Mouse (Mus musculus): ENCODE measurements around the gene Acbd3. TPM values are rescaled to one million over a fixed set of nuclear protein-coding genes. Genes with fewer than 3 reads are reported as not detected.

Gene Acbd3
- polyA plus RNA-seq, 1 experiment from 2014 or later = 18.5 TPM

DNA sequence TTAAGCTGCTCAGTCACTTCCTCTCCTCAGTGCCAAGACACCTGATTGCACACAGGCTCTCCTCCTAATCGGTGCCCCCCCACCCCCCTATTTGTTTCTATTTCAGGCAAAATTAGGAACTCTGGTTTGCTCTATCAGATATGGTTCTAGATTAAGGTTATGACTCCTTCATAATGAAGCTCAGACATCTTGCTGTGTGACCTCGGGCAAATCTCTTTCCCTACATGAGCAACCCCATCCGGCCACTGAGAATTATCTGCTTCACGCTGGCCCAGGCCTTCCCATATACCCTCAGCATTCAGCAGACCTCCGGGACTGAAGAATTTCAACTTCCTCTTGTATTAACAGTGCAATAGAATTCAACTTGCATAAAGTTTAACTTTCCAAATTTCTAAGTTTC is 73.4 kb downstream of the Acbd3 start:
- peaks cover 3% of the 10 kb centered on the region for H3K4me1 ChIP-seq
- peaks cover 50% of the 10 kb centered on the region for H3K36me3 ChIP-seq (replicated peaks)
- no peak overlapping the region for H3K27ac ChIP-seq (replicated peaks)
- H3K9me3 ChIP-seq = no peaks in the 10 kb centered on the region
- H3K27me3 ChIP-seq (replicated peaks; ENCODE audit: low read depth, poor library complexity, severe bottlenecking) = peaks cover 7% of the 10 kb centered on the region; the same call in 1 of the 2 replicates
- DNase-seq (ENCODE audit: low spot score) = no peak
- 88% methylated on average over 5 of the region's 5 CpGs for WGBS
- H3K4me3 ChIP-seq = no peak overlapping the region

DNA sequence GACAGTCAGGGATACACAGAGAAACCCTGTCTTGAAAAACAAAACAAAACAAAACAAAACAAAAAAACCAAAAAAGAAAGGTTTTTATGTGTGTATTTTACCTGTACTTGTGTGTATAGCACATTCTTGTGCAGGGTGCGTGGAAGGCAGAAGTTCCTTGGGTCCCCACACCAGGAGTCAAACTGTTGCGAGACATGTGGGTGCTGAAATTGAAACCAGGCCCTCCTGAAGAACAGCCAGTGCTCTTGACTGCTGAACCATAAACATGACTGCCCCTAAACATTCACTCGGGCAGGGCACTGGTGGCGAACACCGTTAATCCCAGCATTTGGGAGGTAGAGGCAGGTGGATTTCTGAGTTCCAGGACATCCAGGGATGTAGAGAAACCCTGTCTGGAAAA is 74.2 kb downstream of the Acbd3 start:
- WGBS = 86% methylated on average over 5 of the region's 5 CpGs
- no peak for DNase-seq (ENCODE audit: low spot score)
- H3K9me3 ChIP-seq = no peaks in the 10 kb centered on the region
- no peak overlapping the region for H3K27ac ChIP-seq (replicated peaks)
- H3K36me3 ChIP-seq (replicated peaks) = peaks cover 58% of the 10 kb centered on the region
- H3K27me3 ChIP-seq (replicated peaks; ENCODE audit: low read depth, poor library complexity, severe bottlenecking) = 0 out of 2 replicates have a peak, but pooled peaks cover 4% of the 10 kb centered on the region
- H3K4me1 ChIP-seq = no peaks in the 10 kb centered on the region
- no peak overlapping the region for H3K4me3 ChIP-seq

DNA sequence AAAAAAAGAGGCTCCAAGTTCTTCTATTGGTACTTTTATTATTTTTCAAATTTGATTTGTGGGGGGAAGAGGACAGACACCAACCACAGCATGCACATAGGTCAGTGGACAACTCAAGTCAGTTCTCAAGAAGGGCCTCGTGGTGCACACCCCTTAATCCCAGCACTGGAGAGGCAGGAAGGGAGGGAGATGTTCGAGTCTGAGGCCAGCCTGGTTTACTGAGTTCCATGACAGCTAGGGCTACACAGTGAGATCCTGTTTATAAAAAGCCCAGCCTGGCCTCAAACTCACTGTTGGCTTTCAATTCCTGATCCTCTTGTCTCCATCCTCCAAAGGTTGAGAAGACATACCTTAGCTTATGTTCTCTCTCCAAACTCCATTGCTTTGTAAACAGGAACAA is 75.0 kb downstream of the Acbd3 start:
- H3K27me3 ChIP-seq (replicated peaks; ENCODE audit: low read depth, poor library complexity, severe bottlenecking) = no peaks in the 10 kb centered on the region
- H3K36me3 ChIP-seq (replicated peaks) = peaks cover 66% of the 10 kb centered on the region
- H3K27ac ChIP-seq (replicated peaks) = no peak overlapping the region
- no peak for DNase-seq (ENCODE audit: low spot score)
- no peak overlapping the region for H3K4me3 ChIP-seq
- no peaks in the 10 kb centered on the region for H3K4me1 ChIP-seq
- WGBS = 59% methylated on average over 2 of the region's 2 CpGs
- H3K9me3 ChIP-seq = no peaks in the 10 kb centered on the region

DNA sequence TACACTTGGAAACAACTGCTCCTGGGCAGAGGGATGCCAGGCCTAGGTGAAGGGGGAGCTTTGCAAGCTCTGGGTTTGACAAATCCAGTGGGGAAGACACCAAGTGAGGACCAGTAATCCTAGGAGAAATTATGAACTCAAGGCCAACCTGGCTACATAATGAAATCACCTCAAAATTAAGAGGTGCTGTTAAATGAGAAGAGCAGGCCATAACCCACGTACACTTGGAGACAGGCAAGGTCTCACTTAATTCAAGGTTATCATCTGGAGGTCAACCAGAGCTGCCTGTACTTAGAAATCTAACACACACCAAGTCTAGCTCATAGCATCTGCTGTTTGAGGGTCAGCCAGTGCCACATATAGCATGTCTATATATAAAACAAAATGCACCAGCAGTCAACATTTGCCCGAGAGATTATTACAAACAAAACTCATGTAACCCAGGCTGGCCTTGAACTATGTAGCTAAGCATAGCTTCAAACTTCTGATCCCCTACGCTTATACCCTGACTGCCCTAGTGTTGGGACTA is 75.7 kb downstream of the Acbd3 start:
- no peak for DNase-seq (ENCODE audit: low spot score)
- Histone ChIP-seq H3K9me3 (no peaks in the 10 kb centered on the region), H3K27ac (replicated peaks) (no peak overlapping the region), H3K27me3 (replicated peaks; ENCODE audit: low read depth, poor library complexity, severe bottlenecking) (no peaks in the 10 kb centered on the region), H3K36me3 (replicated peaks) (peaks cover 73% of the 10 kb centered on the region), H3K4me3 (no peak overlapping the region), H3K4me1 (no peaks in the 10 kb centered on the region)
- WGBS = 83% methylated on average over 3 of the region's 3 CpGs

Other genes with a start within 250 kb of the Acbd3 start
- 1.1 and 3.5 TPM in 2 replicates for gene Stum, start 242.5 kb upstream of the Acbd3 start, polyA plus RNA-seq (2016; fragmentation: Nextera tagmentation; extraction: Ambion mirVana)
- 285 and 291 TPM in 2 replicates for gene Parp1, start 157.1 kb upstream of the Acbd3 start, polyA plus RNA-seq (2016; fragmentation: Nextera tagmentation; extraction: Ambion mirVana)
- 23.5 and 25.4 TPM in 2 replicates for gene Lin9, start 84.9 kb upstream of the Acbd3 start, polyA plus RNA-seq (2016; fragmentation: Nextera tagmentation; extraction: Ambion mirVana)
- gene Mixl1, start 29.0 kb upstream of the Acbd3 start, polyA plus RNA-seq (2016; fragmentation: Nextera tagmentation; extraction: Ambion mirVana) = 0.33 and 0.77 TPM in 2 replicates
- 2,636 and 2,772 TPM in 2 replicates for gene H3f3a, start 87.9 kb downstream of the Acbd3 start, polyA plus RNA-seq (2016; fragmentation: Nextera tagmentation; extraction: Ambion mirVana)
- gene Sde2, start 125.1 kb downstream of the Acbd3 start, polyA plus RNA-seq (2016; fragmentation: Nextera tagmentation; extraction: Ambion mirVana) = 45.4 and 46.8 TPM in 2 replicates
- gene Lefty2, start 167.1 kb downstream of the Acbd3 start, polyA plus RNA-seq (2016; fragmentation: Nextera tagmentation; extraction: Ambion mirVana) = not detected in 2 replicates
- gene Pycr2, start 178.2 kb downstream of the Acbd3 start, polyA plus RNA-seq (2016; fragmentation: Nextera tagmentation; extraction: Ambion mirVana) = 141 and 149 TPM in 2 replicates
- gene Lefty1, start 209.0 kb downstream of the Acbd3 start, polyA plus RNA-seq (2016; fragmentation: Nextera tagmentation; extraction: Ambion mirVana) = 0.11 and 0.39 TPM in 2 replicates
- 2.4 and 4.3 TPM in 2 replicates for gene Tmem63a, start 216.3 kb downstream of the Acbd3 start, polyA plus RNA-seq (2016; fragmentation: Nextera tagmentation; extraction: Ambion mirVana)

Data from embryonic facial prominence, embryonic 10.5 days (tissue).